In the genomic region with DNA sequence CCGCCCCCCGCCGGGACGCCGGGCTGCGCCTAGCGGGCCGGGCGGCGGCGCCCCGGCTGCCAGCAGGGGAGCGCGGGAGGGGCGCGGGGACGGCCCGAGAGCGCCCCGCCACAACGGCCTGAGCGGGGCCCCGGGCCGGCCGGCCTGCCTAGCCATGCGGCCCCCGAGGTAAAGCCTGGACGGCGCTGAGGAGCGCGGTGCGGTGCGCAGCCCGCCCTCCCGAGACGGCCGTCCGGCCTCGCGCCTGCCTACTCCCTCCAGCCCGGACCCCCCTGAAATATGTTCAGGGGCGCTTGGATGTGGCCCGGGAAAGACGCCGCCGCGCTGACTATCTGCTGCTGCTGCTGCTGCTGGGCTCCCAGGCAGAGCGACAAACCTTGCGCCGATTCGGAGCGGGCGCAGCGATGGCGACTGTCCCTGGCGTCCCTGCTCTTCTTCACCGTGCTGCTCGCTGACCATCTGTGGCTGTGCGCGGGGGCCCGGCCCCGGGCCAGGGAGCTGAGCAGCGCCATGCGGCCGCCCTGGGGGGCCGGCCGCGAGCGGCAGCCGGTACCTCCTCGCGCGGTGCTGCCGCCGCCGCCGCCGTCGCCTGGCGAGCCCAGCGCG, we compare ENCODE assay signal across 8 mouse cellular contexts. TPM values are rescaled to one million over a fixed set of nuclear protein-coding genes. Genes with fewer than 3 reads are reported as not detected.
DNase-seq lines count a peak whose midpoint lies in the region; ATAC-seq and TF ChIP-seq lines count a peak whose summit lies in the region.

Tmem28 (plus strand) TSS at position 232 of the 606 bp plus-strand sequence.

- H3K27me3 ChIP-seq in forebrain, embryonic 11.5 days (ENCODE audit: control insufficient read depth, insufficient read depth, low read length): peaks cover 4% of the 10 kb centered on the region; the same call in 1 of the 2 replicates

- H3K36me3 ChIP-seq in forebrain, embryonic 11.5 days (ENCODE audit: control insufficient read depth, insufficient read depth, low read length): no peaks in the 10 kb centered on the region

- peak; percentile 17 for ATAC-seq in forebrain, embryonic 11.5 days (replicated peaks; ENCODE audit: low FRiP score)

- no peak for TF ChIP-seq CTCF in olfactory bulb, adult 2 months (IDR thresholded peaks at IDR 0.05; ENCODE audit: insufficient read depth, low read depth, low read length)

- peak within 1 kb of the TSS; percentile 60 for H3K9ac ChIP-seq in forebrain, embryonic 11.5 days (ENCODE audit: low read length)

- peak within 1 kb of the TSS; percentile 48 for H3K4me2 ChIP-seq in forebrain, embryonic 11.5 days (ENCODE audit: low read depth, low read length, severe bottlenecking)

- no peaks in the 10 kb centered on the region for H3K9me3 ChIP-seq in forebrain, embryonic 11.5 days (ENCODE audit: control insufficient read depth, low read length)

- peak within 1 kb of the TSS; percentile 55 for H3K4me3 ChIP-seq in forebrain, embryonic 11.5 days (ENCODE audit: low read depth, low read length)
- peak within 1 kb of the TSS; percentile 93 for H3K4me3 ChIP-seq in olfactory bulb, adult 2 months (ENCODE audit: insufficient read depth, low read depth, low read length)

- no peaks in the 10 kb centered on the region for H3K4me1 ChIP-seq in forebrain, embryonic 11.5 days (replicated peaks; ENCODE audit: control insufficient read depth, insufficient read depth, low read length)
- H3K4me1 ChIP-seq in olfactory bulb, adult 2 months (ENCODE audit: control insufficient read depth, insufficient read depth, low read length): peaks cover 7% of the 10 kb centered on the region; the same call in 1 of the 2 replicates

- TF ChIP-seq POLR2A in olfactory bulb, adult 2 months (IDR thresholded peaks at IDR 0.05; ENCODE audit: insufficient read depth, low read depth, low read length): no peak

- H3K27ac ChIP-seq in forebrain, embryonic 11.5 days (ENCODE audit: low read depth, low read length): peak within 1 kb of the TSS; percentile 57
- H3K27ac ChIP-seq in olfactory bulb, adult 2 months (ENCODE audit: insufficient read depth, low read depth, low read length): no peak within 1 kb of the TSS

- intact Hi-C loops in left cerebral cortex, postnatal 4 days (cut with DNase I): no loop called here

- 23% methylated on average over 50 of the region's 82 CpGs for WGBS in forebrain, embryonic 11.5 days
- WGBS in olfactory bulb, adult 2 months: 34% methylated on average over 82 of the region's 82 CpGs

- no peak for DNase-seq in layer of hippocampus, adult 8-10 months (ENCODE audit: low spot score in 2 of 2)
- no peak for DNase-seq in layer of hippocampus, adult 9-10 months (ENCODE audit: low spot score)
- peak; percentile 44 for DNase-seq in cerebellum, adult 9-10 months
- peak; percentile 66 for DNase-seq in forebrain, embryonic 11.5 days (ENCODE audit: low spot score)
- peak; percentile 17 for DNase-seq in left cerebral cortex, postnatal 4 days
- no peak for DNase-seq in spleen, postnatal 14 days (ENCODE audit: low spot score in 2 of 2)
- DNase-seq in lung, postnatal 4 days: no peak

RNA-seq across cellular contexts. Expression of gene Tmem28, which starts in this region (rescaled TPM):
- 10 to 100 TPM; 22.8 to 32.9 (median 27.4) TPM for total RNA-seq in layer of hippocampus, adult 8-10 months (2022)
- polyA plus RNA-seq in forebrain, embryonic 11.5 days (2014; fragmentation: Nextera tagmentation; extraction: Ambion mirVana): 1.2 and 1.3 TPM in 2 replicates
- total RNA-seq in left cerebral cortex, postnatal 4 days (2021): 10 to 100 TPM; 13.0 to 13.9 TPM
- polyA plus RNA-seq in olfactory bulb, adult 2 months (2012; ENCODE audit: insufficient read depth, insufficient read length, low replicate concordance, missing spikeins): not detected in 2 replicates

Comparison
In these comparisons a context has a peak if more than half of its experiments do, and no peak if none do; other contexts are left out.
1. DNase-seq: peak in cerebellum, adult 9-10 months (single experiment), forebrain, embryonic 11.5 days (single experiment) and left cerebral cortex, postnatal 4 days (single experiment); none in layer of hippocampus, adult 8-10 months (0 of 2), layer of hippocampus, adult 9-10 months (single experiment), spleen, postnatal 14 days (0 of 2) and lung, postnatal 4 days (0 of 2).